Mouse (Mus musculus) right cerebral cortex, postnatal 4 days (tissue): ENCODE results near the gene Gng8.
A peak's percentile ranks its signal among the peaks of the same experiment; 100 is the strongest.

Experiments
- DNase-seq: peaks from one replicate; pipeline ENCODE4 v3.0.0-alpha.2; 2022

Gng8 gene

GRCm38 (mm10) chr7:16930850-16931249, 39.3 kb downstream of the Gng8 start:
- peak; percentile 74 for DNase-seq

- DNase-seq, result peak; percentile 94
These were observed 40.5 kb downstream of the Gng8 start for GRCm38 (mm10) chr7:16931968-16932627.

GRCm38 (mm10) chr7:16932704-16933577, 41.4 kb downstream of the Gng8 start:
- DNase-seq, result peak; percentile 78

GRCm38 (mm10) chr7:16937312-16937711, 45.7 kb downstream of the Gng8 start:
- peak; percentile 37 for DNase-seq

- DNase-seq, result no peak
These were observed 46.7 kb downstream of the Gng8 start for GRCm38 (mm10) chr7:16938117-16938791.

- no peak for DNase-seq
These were observed 48.7 kb downstream of the Gng8 start for GRCm38 (mm10) chr7:16940292-16940691.

- no peak for DNase-seq
These were observed 51.3 kb downstream of the Gng8 start for GRCm38 (mm10) chr7:16942861-16943260.

GRCm38 (mm10) chr7:16944061-16944807, 52.6 kb downstream of the Gng8 start, which contains the start of gene Pnmal2:
Pnmal2 (plus strand) TSS chr7:16944682.
- peak; percentile 91 for DNase-seq

- no peak for DNase-seq
These were observed 53.3 kb downstream of the Gng8 start for GRCm38 (mm10) chr7:16944808-16945315.
